Mouse (Mus musculus): Measurements from ENCODE around the gene Rabep1.
A peak's percentile ranks its signal among the peaks of the same experiment; 100 is the strongest.

Rabep1 gene

GRCm38 (mm10) chr11:70844559-70845456 is at the start of gene Rabep1:
Gene Rabep1 (plus strand): TSS chr11:70844778.
- peak; percentile 96 for DNase-seq (ENCODE audit: low spot score)

DNA sequence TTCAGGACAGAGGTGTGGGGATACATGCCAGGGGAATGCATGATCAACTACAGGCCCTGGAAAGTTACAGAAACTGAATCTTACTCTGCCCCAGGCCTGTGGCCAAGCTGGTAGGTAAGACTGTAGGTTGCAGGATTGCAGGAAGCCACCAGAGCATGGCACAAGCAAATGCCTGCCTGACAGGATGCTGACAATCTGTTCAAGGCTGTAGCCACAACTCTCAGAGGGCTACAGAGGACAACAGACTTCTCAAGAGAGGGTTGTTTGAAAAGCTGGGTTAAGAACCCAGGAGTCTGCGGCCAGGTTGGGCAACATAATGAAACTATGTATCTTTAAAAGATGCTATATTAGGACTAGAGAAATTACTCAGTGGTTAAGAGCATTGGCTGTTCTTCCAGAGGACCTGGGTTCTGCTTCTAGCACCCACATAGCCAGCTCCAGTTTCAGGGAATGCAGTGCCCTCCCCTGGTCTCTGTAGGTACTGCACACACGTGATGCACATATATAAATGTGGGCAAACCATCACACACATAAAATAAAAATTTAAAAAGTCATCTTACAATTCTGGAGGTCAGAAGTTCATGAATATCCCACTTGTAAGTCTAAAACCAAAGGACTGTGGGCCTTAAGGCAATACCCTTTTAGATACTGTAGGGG is 42.2 kb upstream of the Rabep1 start:
- no peak for DNase-seq (ENCODE audit: low spot score)

GRCm38 (mm10) chr11:70802865-70803261 is 41.7 kb upstream of the Rabep1 start:
- DNase-seq (ENCODE audit: low spot score) = no peak

GRCm38 (mm10) chr11:70803711-70804200 is 40.8 kb upstream of the Rabep1 start:
- DNase-seq (ENCODE audit: low spot score) = no peak

DNA sequence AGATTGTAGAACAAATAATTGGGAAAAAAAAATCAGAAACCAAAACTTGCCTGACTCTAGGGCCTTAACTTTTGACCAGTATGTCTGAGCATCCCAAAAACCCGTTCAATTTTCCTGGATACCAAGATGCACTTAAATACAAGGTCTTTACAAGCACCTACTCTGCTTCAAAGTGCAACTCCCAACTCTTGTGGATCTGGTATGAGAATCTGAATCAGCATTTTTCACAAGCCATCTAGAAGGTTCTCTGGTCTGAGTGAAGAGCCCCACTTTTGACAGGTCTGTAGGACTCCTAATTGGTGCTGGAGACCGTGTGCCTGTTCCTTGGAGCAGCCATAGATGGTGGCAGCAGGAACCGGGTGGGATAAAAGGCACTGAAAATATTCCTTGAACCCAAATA is 40.2 kb upstream of the Rabep1 start:
- no peak for DNase-seq (ENCODE audit: low spot score)

DNA sequence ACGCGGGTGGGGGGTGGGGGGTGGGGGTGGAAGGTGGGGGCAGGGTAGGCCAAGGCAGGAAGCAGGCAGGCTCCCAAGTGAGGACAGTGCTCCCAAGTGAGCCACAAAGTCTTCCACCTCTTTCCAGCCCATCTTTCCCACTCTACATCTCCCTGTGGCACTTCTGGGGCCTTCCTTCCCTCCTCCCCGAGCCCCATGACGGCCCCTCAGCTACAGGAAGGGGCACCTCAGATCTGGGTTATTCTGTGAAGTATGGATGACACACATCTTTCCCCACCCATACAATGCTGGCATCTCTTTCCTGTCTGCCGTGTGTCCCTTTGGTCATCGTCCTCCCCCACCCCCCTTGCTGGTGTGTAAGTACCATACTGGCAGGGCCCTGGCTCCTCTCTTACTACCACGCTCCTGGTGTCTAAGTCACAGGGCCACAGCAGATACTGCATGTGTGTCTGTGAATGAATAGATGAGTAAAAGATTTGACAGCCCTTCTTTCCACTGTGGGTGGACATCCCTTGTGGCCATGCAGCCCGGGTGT is 38.9 kb upstream of the Rabep1 start:
- DNase-seq (ENCODE audit: low spot score) = no peak

GRCm38 (mm10) chr11:70806697-70807096 is 37.9 kb upstream of the Rabep1 start:
- no peak for DNase-seq (ENCODE audit: low spot score)

- DNase-seq (ENCODE audit: low spot score) = no peak
Measured at GRCm38 (mm10) chr11:70807630-70808029, 36.9 kb upstream of the Rabep1 start.

DNA sequence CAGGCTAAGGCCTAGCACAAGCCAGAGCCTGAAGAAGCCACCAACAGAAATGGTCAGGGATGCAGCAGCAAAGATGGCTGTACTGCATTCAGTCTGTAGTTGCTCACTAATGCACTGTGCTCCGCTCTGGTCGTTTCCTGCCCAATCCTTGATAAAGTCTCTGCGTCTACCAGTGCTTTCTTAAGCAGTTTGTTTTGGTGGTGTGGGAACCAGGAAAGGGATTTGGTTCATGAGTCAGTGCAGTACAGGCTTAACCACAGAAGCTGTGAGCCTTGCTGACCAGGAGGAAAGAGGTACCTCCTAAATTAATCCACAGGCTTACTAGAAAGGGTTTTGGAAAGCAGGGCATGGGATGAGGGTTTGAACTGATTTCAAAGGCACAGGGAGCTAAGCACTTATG is 36.5 kb upstream of the Rabep1 start:
- no peak for DNase-seq (ENCODE audit: low spot score)

GRCm38 (mm10) chr11:70809011-70809410 is 35.6 kb upstream of the Rabep1 start:
- no peak for DNase-seq (ENCODE audit: low spot score)

GRCm38 (mm10) chr11:70811041-70811440 is 33.5 kb upstream of the Rabep1 start:
- no peak for DNase-seq (ENCODE audit: low spot score)

DNA sequence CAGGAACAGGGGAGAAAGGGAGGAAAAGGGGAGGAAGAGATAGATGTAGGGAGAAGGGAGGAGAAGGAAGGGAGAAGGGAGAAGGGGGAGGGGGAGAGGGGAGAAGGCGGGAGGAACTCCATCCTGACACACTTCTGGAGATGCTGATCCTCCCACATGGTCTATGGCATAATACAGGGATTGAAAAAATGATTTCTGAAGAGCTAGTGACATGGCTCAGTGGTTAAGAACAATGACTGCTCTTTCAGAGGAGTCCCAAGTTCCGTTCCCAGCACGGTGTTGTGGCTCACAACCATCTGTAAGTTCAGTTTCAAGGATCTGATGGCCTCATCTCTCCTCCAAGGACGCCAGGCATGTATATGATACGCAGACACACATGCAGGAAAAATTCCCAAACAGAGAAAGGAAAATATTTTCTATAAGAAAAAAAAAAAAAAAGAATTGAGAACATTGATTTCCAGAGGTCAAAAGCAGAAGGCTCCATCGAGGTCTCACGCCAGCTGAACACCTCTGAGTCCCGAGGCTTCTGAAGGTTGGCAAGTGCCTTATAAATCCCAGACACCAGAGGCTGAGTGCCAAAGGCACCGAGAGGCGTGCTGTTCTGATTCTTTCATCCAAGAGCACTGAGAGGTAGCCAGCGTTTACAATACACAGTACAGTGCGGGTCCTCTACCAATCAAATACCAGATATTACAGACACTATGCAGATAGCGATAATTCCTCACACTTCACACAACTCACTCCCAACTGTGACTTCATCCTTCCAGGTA is 32.9 kb upstream of the Rabep1 start:
- no peak for DNase-seq (ENCODE audit: low spot score)

DNA sequence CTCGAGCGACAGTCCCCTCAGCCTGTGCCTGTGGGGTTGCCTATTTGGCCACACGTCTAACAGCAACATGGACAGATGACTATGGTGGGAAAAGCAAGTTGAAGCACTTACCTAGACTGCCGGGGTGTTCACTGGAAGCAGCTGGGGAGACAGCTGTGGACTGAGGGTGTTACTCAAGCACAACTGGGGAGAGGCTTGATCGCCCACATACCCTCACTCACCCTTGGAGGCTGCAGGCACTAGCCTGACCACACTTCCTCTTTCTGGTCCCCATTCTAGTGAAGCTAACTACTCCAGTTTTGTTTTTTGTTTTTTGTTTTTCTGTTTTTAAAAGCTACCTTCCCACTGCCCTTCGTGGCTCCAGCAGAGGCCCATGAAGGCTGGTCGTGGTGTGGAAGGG is 32.2 kb upstream of the Rabep1 start, which contains the start of gene Scimp:
Scimp (minus strand) TSS at position 222 of the 400 bp plus-strand sequence.
- DNase-seq (ENCODE audit: low spot score) = no peak

DNA sequence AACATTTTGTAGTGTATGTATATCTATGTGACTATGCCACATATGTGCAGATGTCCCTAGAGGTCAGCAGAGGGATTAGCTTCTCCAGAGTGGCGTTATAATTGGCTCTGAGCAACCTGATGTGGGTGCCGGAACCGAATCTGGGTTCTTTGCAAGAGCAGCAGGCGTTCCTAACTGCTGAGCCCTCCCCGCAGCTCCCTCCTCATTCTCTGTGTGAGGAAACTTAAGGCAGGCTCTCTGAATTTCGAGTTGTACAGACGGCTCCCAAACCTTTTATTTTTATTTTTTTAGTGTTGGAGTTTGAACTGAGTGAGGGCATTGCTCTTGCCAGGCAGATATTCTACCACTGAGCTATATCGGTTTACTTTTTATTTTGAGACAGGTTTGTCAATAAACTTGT is 29.5 kb upstream of the Rabep1 start:
- no peak for DNase-seq (ENCODE audit: low spot score)

DNA sequence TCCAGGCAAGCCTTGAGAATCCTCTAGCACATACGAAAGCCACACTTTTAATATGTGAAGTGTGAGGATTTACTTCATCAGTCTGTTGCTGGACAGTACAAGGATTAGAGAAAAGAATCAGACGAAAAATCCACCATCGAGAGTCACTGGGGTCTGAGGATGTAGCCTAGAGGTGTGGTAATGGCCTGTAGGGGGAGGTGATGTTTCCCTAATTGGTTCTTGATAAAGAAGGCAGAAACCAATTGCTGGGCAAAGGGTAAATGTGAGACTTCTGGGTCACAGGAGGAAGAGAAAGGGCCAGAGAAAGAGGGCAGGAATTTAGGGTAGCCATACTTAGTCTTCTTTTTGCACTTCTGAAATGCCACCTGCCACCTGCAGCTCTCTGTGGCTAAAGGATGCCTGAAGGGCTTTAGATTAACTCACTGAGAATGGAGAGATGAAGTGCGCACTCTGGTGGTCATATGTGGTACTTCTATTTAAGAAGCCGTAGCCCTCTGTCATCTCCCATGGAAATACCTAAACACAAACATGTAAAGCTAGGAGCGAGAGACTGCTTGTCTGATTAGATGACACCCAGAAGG is 29.0 kb upstream of the Rabep1 start:
- peak; percentile 80 for DNase-seq (ENCODE audit: low spot score)

DNA sequence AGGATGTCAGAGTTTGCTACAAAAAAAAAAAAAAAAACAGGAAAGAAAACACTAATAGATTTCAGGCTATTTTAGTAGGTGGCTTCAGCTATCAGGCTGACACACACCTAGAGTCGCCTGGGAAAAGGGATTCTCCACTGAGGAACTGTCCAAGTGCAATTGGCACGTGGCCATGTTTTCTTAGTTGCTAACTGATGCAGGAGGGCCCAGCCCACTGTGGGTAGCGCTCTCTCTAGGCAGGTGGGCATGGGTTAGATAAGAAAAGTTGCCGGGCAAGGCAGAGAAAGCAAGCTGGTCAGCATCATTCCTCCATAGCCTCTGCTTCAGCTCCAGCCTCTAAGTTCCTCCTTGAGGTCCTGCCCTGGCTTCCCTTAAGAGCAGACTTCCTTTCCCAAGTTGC is 27.8 kb upstream of the Rabep1 start:
- no peak for DNase-seq (ENCODE audit: low spot score)

- no peak for DNase-seq (ENCODE audit: low spot score)
Measured at GRCm38 (mm10) chr11:70820120-70820519, 24.5 kb upstream of the Rabep1 start.

DNA sequence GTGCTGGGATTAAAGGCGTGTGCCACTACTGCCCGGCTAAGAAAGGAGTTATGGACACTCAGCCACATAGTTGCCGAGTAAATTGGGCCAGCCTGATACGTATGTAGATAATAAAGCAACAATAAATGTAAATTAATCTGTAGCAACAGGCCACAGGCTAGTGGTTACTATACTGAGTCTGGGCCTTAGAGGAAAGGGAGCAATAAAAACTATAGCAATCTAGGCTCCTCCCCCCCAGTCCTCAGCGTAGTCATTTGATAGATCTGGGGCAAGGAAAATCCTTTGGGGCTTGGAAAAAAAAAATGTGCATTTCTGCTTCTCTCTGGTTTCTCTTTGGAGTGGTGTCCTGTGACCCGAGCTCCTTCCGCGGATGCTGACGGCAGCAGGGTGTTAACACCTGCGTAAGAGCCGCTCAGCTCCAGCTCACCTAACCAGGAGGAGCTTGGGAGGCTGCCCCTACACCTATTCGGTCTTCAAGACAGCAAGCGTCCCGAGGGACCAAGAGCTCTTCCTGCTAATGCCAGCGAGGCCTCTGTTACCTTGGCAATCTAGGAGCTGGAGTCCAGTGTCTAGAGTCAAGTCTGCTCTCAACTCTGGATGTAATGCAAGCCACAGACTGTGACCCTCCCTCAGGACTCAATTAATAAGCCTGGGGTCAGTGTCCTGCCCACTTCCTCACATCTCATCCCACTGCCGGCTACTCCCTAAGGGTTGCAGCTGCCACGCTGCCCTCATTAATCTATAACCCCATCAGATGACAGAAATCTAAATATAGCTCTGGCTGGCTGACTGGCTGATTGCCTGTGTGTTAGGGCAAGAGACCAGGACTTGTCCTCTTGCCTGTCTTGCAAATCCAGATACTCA is 22.6 kb upstream of the Rabep1 start:
- peak; percentile 43 for DNase-seq (ENCODE audit: low spot score)

GRCm38 (mm10) chr11:70826207-70826606 is 18.4 kb upstream of the Rabep1 start:
- DNase-seq (ENCODE audit: low spot score) = no peak

- no peak for DNase-seq (ENCODE audit: low spot score)
Measured at GRCm38 (mm10) chr11:70828975-70829615, 15.5 kb upstream of the Rabep1 start.

Data from embryo, embryonic 10 days (tissue).